Mouse (Mus musculus): ENCODE measurements around the gene Mtor. TPM values are rescaled to one million over a fixed set of nuclear protein-coding genes. Genes with fewer than 3 reads are reported as not detected.

The Mtor gene
- polyA plus RNA-seq, 1 experiment, result 20.2 TPM

DNA sequence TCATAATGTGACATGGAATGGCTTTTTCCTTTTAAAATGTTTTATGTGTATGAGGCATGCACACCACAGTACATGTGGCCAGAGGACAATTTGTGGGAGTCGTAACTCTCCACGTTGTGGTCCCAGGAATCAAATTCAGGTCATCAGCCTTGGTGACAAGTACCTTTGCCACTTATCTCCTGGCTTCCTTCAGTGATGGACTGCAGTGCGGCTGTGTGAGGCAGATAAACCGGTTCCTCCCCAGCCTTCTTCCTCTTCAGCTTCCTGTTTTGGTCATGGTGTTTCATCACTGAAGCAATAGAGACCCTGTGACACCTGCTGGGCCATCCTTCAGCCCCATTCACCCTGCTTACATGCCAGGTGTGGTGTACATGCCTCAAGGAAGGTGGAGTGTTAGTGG lies 134.8 kb downstream of the Mtor start:
- no peak for TF ChIP-seq CTCF (IDR thresholded peaks at IDR 0.05; ENCODE audit: insufficient read depth, low read length)
- TF ChIP-seq POLR2A (IDR thresholded peaks at IDR 0.05; ENCODE audit: borderline replicate concordance, extremely low read depth, low read depth, low read length), result no peak
- DNase-seq, result no peak
- H3K4me3 ChIP-seq (replicated peaks; ENCODE audit: extremely low read depth, low read depth, low read length), result no peak overlapping the region
- no peaks in the 10 kb centered on the region for H3K4me1 ChIP-seq (ENCODE audit: control insufficient read depth, insufficient read depth, low read length)
- WGBS, result 37% methylated on average over 4 of the region's 4 CpGs

DNA sequence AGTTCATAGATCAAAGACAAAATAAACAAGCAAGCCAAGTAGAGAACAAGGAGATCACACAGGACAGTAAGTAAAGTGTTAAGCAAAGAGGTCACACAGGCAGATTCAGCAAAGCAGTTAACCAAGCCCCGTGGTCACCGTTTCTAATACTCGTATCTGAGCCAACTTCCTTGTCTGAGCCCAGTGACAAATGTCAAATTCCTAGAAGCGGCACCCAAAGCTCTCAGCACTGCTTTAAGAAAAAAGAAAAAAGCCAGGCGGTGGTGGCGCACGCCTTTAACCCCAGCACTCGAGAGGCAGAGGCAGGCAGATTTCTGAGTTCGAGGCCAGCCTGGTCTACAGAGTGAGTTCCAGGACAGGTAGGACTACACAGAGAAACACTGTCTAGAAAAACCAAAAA lies 138.2 kb downstream of the Mtor start:
- peaks cover 4% of the 10 kb centered on the region for H3K4me1 ChIP-seq (ENCODE audit: control insufficient read depth, insufficient read depth, low read length)
- no peak overlapping the region for H3K4me3 ChIP-seq (replicated peaks; ENCODE audit: extremely low read depth, low read depth, low read length)
- WGBS, result 52% methylated on average over 9 of the region's 9 CpGs
- TF ChIP-seq POLR2A (IDR thresholded peaks at IDR 0.05; ENCODE audit: borderline replicate concordance, extremely low read depth, low read depth, low read length) (no peak), CTCF (IDR thresholded peaks at IDR 0.05; ENCODE audit: insufficient read depth, low read length) (no peak)
- no peak for DNase-seq

DNA sequence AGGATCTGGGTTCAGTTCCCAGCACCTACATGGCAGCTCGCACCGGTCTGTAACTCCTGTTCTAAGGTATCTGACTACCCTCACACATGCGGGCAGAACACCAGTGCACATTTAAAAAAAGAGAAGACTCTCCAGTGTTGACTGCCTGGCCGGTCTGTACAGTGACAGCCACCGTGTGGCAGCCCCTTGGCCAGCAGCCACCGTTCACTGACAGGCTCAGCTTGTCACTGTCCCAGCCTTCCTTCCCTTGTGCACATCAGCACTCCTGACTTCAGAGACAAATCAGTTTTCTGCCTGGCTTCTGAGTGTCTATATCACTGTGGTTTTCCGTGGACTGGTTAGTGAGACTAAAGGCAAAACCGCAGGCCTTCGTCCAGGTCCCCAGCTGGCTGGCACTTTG lies 140.4 kb downstream of the Mtor start:
- no peak for DNase-seq
- Histone ChIP-seq H3K4me3 (replicated peaks; ENCODE audit: extremely low read depth, low read depth, low read length) (no peak overlapping the region), H3K4me1 (ENCODE audit: control insufficient read depth, insufficient read depth, low read length) (peaks cover 9% of the 10 kb centered on the region)
- 64% methylated on average over 9 of the region's 9 CpGs for WGBS
- TF ChIP-seq CTCF (IDR thresholded peaks at IDR 0.05; ENCODE audit: insufficient read depth, low read length) (no peak), POLR2A (IDR thresholded peaks at IDR 0.05; ENCODE audit: borderline replicate concordance, extremely low read depth, low read depth, low read length) (no peak)

DNA sequence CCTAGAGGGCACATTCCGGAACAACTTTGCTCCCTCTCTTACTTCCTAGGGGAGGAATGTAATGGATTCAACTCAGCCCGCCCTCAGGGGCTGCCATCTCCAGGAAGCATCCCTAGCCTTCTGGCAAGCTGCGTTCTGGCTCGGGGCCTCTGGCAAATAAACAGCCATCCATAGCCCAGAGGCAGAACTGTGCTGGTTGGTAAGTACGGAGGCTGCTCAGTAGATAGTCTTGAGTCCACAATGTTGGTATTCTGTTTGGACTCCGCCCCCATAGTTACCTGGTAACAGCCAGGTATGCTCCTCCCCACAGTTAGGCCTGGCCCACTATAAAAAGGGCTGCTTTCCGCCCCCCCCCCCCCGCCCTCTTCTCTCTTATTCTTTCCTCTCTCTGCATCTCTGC lies 141.2 kb downstream of the Mtor start:
- TF ChIP-seq CTCF (IDR thresholded peaks at IDR 0.05; ENCODE audit: insufficient read depth, low read length), result no peak
- TF ChIP-seq POLR2A (IDR thresholded peaks at IDR 0.05; ENCODE audit: borderline replicate concordance, extremely low read depth, low read depth, low read length), result no peak
- 52% methylated on average over 7 of the region's 8 CpGs for WGBS
- H3K4me3 ChIP-seq (replicated peaks; ENCODE audit: extremely low read depth, low read depth, low read length), result no peak overlapping the region

DNA sequence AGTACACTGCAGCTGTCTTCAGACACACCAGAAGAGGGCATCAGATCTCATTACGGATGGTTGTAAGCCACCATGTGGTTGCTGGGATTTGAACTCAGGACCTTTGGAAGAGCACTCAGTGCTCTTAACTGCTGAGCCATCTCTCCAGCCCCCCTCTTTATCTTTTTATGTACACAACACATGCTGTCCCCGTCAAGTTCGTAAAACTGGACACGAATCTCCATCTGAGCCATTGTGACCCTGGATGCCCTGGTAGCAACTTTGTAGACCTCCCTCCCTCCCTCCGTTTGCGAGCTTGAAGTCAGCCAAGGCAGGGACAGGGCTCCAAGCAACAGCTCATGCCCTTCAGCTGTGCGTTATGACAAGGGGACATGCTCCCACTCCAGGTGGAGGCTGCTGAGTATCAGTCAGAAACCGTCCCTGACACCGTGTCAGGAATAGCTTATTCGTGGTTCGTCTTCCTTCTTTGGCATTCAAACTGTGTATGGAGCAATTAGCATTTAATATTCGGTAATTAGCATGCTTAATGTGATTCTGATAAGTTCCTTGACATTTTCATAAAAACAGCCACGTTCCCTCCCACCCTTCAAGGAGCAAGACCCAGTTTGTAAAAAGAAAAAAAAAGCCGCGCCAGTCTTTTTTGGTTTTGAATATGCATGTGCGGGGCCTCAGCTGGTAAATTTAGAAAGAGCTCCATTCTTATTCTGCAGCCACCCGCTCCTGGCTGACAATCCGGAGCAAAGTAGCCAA lies 142.2 kb downstream of the Mtor start:
- WGBS, result 4% methylated on average over 18 of the region's 18 CpGs
- Histone ChIP-seq H3K4me3 (replicated peaks; ENCODE audit: extremely low read depth, low read depth, low read length) (peak overlapping the region; percentile 82), H3K4me1 (ENCODE audit: control insufficient read depth, insufficient read depth, low read length) (peaks cover 9% of the 10 kb centered on the region)
- TF ChIP-seq CTCF (IDR thresholded peaks at IDR 0.05; ENCODE audit: insufficient read depth, low read length) (no peak), POLR2A (IDR thresholded peaks at IDR 0.05; ENCODE audit: borderline replicate concordance, extremely low read depth, low read depth, low read length) (no peak)
- peak; percentile 17 for DNase-seq

More for the DNA sequence above, 141.2 kb downstream of the Mtor start:
- DNase-seq, result peak; percentile 35
- H3K4me1 ChIP-seq (ENCODE audit: control insufficient read depth, insufficient read depth, low read length), result peaks cover 9% of the 10 kb centered on the region

DNA sequence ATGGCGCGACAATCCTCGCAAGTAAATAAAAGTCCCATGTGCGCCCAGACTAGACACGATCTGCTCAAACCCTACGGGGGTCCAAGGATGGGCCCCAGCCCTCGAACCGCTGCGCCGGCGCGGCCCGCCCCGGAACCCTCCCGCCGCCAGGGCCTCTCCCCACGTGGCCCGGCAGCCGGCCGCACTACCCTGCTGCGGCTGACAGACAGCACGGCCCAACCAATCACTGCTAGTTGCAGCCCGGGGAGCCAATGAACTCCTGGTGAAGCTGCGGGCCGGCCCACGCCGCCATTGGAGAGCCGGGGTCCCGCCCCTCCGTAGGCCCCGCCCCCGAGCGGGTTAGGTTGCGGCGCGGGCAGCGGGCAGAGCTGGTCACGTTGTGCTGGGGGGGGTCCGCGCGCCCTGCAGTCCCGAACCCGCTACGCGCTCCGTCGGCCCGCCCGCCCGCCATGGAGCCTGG lies 142.8 kb downstream of the Mtor start, which contains the start of gene Srm:
Gene Srm, plus strand, starts transcription at position 333 of the 460 bp plus-strand sequence.
- under 1% methylated on average over 48 of the region's 50 CpGs for WGBS
- H3K4me1 ChIP-seq (ENCODE audit: control insufficient read depth, insufficient read depth, low read length), result peaks cover 9% of the 10 kb centered on the region
- TF ChIP-seq CTCF (IDR thresholded peaks at IDR 0.05; ENCODE audit: insufficient read depth, low read length) (no peak), POLR2A (IDR thresholded peaks at IDR 0.05; ENCODE audit: borderline replicate concordance, extremely low read depth, low read depth, low read length) (no peak)
- DNase-seq, result peak; percentile 95
- peak within 1 kb of the TSS; percentile 82 for H3K4me3 ChIP-seq (replicated peaks; ENCODE audit: extremely low read depth, low read depth, low read length)

DNA sequence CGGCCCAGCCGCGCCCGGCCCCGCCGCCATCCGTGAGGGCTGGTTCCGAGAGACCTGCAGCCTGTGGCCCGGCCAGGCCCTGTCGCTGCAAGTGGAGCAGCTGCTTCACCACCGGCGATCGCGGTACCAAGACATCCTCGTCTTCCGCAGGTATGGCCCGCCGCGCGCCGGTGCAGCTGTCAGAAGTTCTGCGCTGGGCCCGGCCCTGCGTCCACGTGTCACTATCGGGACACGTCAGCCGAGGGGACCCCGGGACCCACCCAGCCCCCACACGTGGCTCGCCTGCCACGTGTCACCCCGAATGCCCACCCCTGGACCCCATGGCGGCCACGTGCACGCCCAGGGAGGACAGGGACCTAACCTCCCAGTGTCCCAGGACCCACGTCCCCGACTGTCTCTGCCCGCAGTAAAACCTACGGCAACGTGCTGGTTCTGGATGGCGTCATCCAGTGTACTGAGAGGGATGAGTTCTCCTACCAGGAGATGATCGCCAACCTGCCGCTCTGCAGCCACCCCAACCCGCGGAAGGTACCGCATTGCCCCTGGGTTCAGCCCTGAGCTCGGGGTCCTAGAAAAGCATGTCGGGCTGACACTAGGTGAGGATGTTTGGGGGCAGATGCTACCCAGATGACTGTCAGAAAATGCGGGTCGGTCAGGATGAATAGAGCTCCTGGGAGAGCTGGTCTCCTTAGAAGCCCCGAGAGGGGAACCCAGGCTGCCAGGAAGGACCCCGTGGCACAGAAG lies 143.4 kb downstream of the Mtor start:
- no peak for TF ChIP-seq POLR2A (IDR thresholded peaks at IDR 0.05; ENCODE audit: borderline replicate concordance, extremely low read depth, low read depth, low read length)
- no peak for TF ChIP-seq CTCF (IDR thresholded peaks at IDR 0.05; ENCODE audit: insufficient read depth, low read length)
- DNase-seq, result no peak
- under 1% methylated on average over 53 of the region's 53 CpGs for WGBS
- Histone ChIP-seq H3K4me1 (ENCODE audit: control insufficient read depth, insufficient read depth, low read length) (peaks cover 9% of the 10 kb centered on the region), H3K4me3 (replicated peaks; ENCODE audit: extremely low read depth, low read depth, low read length) (peak overlapping the region; percentile 74)

DNA sequence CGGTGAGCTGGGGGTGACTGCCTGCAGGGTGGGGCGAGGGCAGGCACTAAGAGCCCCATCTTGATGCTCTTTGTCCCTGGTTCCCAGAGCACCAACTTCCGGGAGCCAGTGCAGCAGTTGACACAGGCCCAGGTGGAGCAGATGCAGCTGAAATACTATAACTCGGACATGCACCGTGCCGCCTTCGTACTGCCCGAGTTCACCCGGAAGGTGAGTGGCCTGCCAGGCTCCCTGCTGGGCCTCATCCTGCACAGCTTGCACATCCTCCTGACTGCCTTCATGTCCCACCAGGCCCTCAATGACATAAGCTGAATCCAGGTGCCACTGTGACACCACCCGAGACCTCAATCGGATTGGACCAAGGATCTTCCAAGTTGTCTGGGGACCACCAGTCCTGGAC lies 145.6 kb downstream of the Mtor start:
- no peak for DNase-seq
- H3K4me1 ChIP-seq (ENCODE audit: control insufficient read depth, insufficient read depth, low read length), result peaks cover 9% of the 10 kb centered on the region
- 95% methylated on average over 11 of the region's 11 CpGs for WGBS
- no peak overlapping the region for H3K4me3 ChIP-seq (replicated peaks; ENCODE audit: extremely low read depth, low read depth, low read length)
- no peak for TF ChIP-seq POLR2A (IDR thresholded peaks at IDR 0.05; ENCODE audit: borderline replicate concordance, extremely low read depth, low read depth, low read length)
- no peak for TF ChIP-seq CTCF (IDR thresholded peaks at IDR 0.05; ENCODE audit: insufficient read depth, low read length)

DNA sequence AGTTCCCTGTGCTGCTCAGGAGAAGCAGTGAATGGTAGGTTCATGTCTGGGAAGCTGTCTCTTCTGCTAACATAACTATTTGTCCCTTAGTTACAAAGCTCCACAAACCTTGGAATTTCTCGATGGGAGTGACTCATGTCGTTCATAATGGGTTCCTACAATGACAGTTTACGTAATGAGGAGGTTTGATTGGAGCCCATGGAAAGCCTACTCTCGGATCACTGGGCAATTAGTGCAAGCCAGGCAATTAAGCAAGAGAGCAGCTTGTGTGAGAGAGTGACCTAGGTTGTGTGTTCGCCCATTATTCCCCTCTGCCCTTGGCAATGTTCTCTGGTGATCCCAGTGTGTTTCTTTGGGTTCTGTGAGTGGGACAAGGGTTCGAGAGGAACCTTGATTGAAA lies 147.5 kb downstream of the Mtor start:
- H3K4me1 ChIP-seq (ENCODE audit: control insufficient read depth, insufficient read depth, low read length), result peaks cover 5% of the 10 kb centered on the region
- no peak for TF ChIP-seq CTCF (IDR thresholded peaks at IDR 0.05; ENCODE audit: insufficient read depth, low read length)
- TF ChIP-seq POLR2A (IDR thresholded peaks at IDR 0.05; ENCODE audit: borderline replicate concordance, extremely low read depth, low read depth, low read length), result no peak
- 82% methylated on average over 6 of the region's 6 CpGs for WGBS
- DNase-seq, result no peak
- H3K4me3 ChIP-seq (replicated peaks; ENCODE audit: extremely low read depth, low read depth, low read length), result no peak overlapping the region

Data from lung, adult 2 months (tissue).